Mouse (Mus musculus) heart, adult 2 months (tissue): ENCODE results near the gene Pigm.

ENCODE experiments used
- CTCF ChIP-seq: fragments of 200-600 bp; IDR thresholded peaks from 2 replicates; pipeline ENCODE4 v1.8.1; 2022; ENCODE audit warnings: antibody characterized with exemption, mild to moderate bottlenecking, moderate library complexity
- POLR2A ChIP-seq: fragments of 200-500 bp; IDR thresholded peaks from 2 replicates; pipeline ENCODE4 v1.6.1; 2011; ENCODE audit warnings: mild to moderate bottlenecking, low read depth, low read length, control low read depth; ENCODE audit not compliant: insufficient read depth

DNA sequence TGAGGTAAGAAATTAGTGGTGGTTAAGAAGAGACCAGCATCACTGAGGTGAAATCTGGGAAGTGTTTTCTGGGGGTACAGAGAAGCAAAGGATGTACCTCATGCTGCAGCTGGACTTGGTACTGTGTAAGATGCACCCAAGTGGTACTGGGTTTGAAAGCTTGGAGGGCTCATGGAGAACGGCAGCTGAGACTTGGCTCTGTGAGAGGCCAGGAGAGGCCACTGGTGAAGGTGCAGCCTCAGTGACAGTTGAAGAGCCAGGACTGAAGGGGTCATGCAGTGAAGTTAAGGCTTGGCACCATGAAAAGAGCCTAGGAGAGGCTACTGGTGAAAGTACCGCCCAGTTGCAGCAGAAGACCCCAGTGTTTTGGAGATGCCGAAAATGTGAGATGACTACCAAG lies 51.5 kb downstream of the Pigm start:
- TF ChIP-seq POLR2A, result no peak
- TF ChIP-seq CTCF, result no peak
